Mouse (Mus musculus) left cerebral cortex, postnatal 4 days (tissue): ENCODE measurements around the gene Pax8. TPM values are rescaled to one million over a fixed set of nuclear protein-coding genes. Genes with fewer than 3 reads are reported as not detected.

Experiments
- DNase-seq: peaks from one replicate; pipeline ENCODE4 v3.0.0-alpha.2; 2022
- intact Hi-C: fragments of 180-260 bp; cut with DNase I; formaldehyde crosslinking; loops from one replicate; pipeline ENCODE4 v1.15.1; 2025
- total RNA-seq, 2 experiments: library from RNA; stranded (reverse); gene quantifications; 2 replicates each; pipeline ENCODE4 v1.2.3; 2021

Gene Pax8
- total RNA-seq, 2 experiments from 2014 or later: not detected

DNA sequence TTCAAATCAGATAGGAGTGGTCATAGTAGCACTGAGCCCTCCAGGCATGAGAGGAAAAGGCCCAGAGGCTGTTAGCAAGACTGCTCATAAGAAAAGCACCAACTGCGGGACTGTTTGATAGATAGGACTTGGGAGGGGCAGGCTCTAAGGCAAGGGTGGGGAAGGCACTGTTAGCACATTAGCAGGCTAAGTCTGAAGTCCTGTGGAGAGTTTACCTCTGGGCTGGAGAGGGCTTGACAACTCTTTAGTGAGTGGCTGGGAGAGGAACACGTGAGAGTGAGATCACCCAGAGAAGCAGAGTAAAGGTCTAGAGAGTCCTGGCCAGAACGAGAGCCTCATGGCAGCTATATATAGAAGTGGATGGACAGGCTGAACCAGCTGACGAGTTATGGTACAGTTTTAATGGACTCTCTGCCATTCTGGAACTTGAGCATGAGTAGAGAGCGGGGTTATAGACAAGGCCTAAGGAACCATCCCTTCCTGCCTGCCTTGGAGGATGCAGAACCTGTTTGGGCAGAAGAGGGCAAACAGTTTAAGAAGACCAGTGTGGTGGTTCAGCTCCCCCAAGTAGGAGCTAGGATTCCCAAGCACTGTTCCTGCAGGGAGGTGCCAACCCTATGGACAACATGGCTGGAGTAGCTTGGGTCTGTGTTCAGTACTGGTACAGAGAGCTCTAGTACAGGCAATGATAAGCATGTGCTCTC is 96.5 kb downstream of the Pax8 start:
- intact Hi-C loops: no loop called here

More for the DNA sequence above, 96.5 kb downstream of the Pax8 start:
- DNase-seq: no peak

Other genes with a start within 250 kb of the Pax8 start
- gene Il1f5, start 198.6 kb downstream of the Pax8 start, total RNA-seq: not detected
- not detected for gene Il1f10, start 184.4 kb downstream of the Pax8 start, total RNA-seq
- not detected for gene Il1rn, start 138.7 kb downstream of the Pax8 start, total RNA-seq
- 1 to 10 TPM in 1 of 2 experiments, under 1 TPM in 1; 0.83 to 2.9 TPM for gene Psd4, start 108.0 kb downstream of the Pax8 start, total RNA-seq